Mouse (Mus musculus) frontal cortex, adult 2 months (tissue): ENCODE data around the gene Slc25a14. TPM values are rescaled to one million over a fixed set of nuclear protein-coding genes. Genes with fewer than 3 reads are reported as not detected.

Experiments used
- DNase-seq, 2 experiments: peaks; one replicate each; pipeline ENCODE4 v3.0.0; 2022; ENCODE audit warnings: low spot score in 1 of 2; ENCODE audit errors: extremely low spot score in 1 of 2
- polyA plus RNA-seq: library from polyadenylated mRNA; depleted of rRNA; stranded (reverse); fragments of >200 nt; gene quantifications from 2 replicates; pipeline ENCODE4 v1.2.3, GENCODE M21; 2012; rRNA removed

The Slc25a14 gene
- polyA plus RNA-seq, result 44.0 and 48.8 TPM in 2 replicates

DNA sequence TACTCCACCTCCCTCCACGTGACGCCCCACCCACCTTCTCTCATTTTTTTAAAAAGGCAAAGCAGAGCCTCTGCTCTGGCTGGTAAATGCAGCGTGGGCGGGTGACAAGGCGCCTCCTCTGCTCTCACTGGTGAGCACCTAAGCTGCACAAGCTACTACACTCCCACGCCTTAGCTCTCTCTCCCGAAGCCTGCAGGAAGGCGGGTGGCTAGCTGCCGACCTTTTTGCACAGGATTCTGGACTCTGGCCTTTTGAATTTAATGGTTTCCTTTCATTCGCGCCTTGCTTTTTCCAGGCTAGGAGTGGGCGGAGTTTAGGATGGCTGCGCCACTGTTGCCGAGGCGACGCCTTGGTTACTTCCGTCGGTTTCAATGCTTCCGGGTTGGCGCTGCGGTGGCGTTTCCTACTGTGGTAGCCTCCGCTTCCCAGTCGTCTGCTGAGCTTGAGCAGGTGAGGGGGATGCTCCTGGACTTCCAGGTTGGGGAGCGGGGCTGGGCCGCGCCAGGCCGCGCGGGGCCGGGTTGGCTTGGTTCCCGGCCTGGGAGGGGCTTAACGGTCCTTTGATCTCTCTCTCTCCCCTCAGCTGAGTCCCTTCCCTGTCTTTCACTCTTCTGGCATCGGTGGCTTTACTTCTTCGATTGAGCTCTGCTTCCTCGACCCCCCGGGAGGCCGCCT lies at the start of gene Slc25a14:
Gene Slc25a14, plus strand, starts transcription at position 35 of the 675 bp plus-strand sequence.
- peak; percentile 74 to 85 for DNase-seq

DNA sequence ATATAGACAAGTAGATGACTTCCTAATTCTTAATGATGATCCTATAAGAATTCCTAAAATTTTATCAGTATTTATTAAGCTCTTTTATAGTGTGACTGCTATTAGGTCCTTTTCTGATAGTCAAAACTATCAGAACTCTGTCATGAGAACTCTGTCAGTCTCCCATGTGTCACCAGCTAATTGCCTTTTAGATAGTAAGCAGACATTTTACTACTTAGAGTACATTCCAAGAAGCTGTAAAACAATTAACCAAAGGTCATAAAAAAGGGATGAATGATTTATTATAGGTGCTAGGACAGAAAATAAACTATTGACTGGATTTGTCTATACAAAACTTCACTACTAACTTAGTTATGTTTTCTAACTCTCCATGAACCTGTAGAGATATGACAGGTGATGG lies 39.9 kb upstream of the Slc25a14 start:
- no peak for DNase-seq

DNA sequence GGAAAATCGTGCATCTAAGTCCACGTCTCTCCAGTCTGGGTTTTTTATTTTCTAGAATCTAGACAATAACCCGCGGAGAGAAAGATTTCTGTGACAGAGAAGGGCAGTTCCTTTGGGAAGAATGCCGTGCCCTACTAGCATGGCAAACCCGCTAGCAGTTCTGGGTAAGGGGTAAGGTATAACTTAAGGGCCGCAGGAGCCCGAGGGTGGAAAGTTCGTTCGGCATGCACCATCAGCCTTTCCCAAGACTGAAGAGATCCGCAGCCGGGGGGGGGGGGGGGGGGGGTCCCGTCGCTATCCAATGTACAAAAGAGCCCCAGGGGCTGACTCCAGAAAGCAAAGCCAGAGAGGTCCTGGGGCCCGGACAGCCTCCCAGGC lies 29.5 kb upstream of the Slc25a14 start:
- DNase-seq, result peak in 1 of 2 experiments; percentile 1

DNA sequence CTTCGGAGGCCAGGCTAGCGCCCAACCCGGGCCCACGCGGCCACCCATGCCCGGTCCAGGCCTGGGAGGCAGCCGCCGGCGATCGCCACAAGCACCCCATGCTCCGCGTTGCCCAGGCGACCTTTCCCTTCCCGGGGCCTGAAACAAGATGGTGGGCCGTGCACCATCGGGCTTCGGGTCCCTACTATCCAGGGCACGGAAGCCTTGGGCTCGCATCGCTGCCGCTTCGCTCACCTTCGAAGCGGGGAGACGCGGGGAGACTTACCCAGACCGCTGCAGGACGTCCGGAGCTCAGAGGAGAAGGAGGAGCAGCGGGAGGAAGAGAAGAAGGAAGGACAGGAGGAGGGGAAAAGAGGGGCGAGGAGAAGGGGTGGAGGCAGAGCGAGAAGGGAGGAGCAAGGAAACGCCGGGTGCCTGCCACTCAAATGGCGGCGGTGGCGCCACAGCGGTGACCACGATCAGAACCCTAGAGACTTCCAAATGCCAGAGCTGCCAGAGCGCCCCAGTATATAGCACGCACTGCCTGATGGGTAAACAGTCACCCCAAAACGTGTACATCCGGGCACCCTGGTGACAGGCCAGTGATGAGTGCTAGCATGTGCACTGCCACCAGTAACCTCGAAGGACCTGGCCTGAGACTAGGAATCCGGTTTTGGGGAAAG lies 29.0 kb upstream of the Slc25a14 start, which contains the start of gene Zfp280c:
Gene Zfp280c, minus strand, starts transcription at position 406 of the 662 bp plus-strand sequence.
- peak; percentile 51 to 71 for DNase-seq

DNA sequence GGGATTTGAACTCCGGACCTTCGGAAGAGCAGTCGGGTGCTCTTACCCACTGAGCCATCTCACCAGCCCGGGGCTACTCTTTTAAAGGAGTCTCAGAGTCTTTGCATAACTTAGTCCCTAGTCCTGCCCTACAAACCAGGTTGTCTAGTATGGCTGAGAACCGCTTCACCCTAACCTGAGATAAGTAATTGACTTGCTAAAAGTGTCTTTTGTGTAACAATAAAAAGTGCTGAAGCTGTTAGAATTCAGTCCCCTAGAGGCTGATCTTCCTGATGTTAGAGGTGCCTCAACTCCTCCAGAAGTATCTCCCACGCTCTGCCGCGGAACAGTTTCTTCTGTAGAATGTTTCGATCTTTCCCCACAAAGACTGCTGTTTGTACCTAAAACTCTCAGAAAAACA lies 27.2 kb upstream of the Slc25a14 start:
- no peak for DNase-seq

DNA sequence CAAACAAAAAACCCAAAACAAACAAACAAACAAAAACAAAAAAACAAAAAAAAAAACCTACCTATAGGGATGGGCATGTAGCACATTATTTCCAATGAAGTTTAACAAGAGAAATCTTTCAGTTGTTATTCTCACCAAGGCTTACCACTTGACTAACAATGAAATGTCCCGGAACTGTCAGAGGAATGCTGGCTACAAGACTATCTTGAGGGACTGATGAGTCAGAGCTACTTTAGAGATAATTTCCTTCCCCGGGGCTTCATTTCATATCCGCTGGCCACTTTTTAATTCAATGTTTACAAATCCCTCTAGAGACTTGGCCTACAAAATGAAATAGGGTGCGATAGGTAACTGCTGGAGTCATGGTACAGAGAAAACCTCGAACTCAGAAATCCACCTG lies 26.3 kb upstream of the Slc25a14 start:
- DNase-seq, result no peak

DNA sequence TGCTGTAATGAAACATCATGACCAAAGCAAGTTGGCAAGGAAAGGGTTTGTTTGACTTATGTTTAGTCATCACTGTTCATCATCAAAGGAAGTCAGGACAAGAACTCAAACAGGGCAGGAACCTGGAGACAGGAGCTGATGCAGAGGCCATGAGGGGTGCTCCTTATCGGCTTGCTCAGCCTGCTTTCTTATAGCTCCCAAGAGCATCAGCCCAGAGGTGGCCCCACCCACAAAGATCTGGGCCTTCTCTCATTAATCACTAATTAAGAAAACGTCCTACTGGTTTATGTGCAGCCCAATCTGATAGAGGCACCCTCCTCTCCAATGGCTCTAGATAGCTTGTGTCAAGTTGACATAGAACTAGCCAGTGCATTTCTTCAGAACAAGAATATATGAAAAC lies 18.3 kb upstream of the Slc25a14 start:
- no peak for DNase-seq

DNA sequence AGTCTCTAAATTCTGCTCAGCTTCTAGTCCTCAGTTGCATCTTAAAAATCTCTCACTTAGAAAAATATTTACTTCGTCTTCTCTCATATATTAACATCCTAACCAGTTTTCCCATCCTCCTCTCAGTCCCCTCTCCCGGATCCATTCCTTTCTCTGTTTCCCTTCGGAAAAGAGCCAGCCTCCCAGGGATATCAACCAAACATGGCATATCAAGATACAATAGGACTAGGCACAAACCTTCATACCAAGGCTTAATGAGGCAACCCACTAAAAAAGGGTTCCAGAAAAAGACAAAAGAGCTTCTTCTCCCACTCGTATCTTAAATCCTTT lies 199 bp upstream of the Slc25a14 start:
- no peak for DNase-seq

DNA sequence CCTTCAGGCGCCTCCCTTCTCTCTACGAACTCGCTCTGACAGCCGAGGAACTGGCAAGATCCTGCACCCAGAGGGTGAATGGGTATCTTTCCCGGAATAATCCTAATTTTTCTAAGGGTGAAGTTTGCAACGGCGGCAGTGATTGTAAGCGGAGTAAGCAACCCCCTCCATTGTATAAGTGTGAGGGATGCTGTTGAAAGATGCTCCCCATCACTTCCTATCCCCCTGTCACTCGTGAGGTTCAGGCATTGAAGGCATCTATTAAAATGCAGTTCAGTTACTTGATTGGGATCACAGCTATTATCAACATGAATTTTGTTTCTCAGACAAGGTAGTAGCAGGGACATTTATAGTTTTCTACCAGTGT lies 824 bp downstream of the Slc25a14 start:
- no peak for DNase-seq

DNA sequence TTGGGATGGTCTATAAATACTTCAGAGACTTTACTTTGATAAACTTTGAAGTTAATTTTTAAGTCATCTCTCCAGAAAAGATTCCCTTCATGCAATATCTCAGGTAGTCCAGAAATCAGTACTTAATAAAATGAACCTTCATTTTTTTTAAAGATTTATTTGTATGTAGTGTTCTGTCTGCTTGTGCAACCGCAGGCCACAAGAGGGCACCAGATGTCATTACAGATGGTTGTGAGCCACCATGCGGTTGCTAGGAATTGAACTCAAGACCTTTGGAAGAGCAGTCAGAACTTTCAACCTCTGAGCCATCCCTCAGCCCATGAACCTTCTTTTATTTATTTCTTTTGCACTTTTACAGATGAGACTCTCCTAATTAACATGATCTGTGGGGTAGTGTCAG lies 13.8 kb downstream of the Slc25a14 start:
- no peak for DNase-seq

DNA sequence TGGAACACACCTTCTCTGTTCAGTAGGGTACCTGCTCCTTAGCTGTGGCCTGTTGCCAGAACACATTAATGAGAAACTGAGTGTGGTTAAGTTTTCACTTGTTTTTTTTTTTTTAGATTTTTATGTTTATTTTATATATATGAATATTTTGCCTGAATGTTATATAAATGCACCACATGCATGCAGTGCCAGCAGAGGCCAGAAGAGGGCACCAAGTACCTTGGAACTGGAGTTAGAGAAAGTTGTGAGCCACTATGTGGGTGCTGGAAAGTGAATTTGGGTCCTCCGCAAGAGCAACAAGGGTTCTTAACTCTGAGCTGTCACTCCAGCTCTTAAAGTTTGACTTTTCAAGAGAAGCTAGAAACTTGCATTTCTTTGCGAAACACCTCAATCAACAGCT lies 20.9 kb downstream of the Slc25a14 start:
- peak in 1 of 2 experiments; percentile 76 for DNase-seq

DNA sequence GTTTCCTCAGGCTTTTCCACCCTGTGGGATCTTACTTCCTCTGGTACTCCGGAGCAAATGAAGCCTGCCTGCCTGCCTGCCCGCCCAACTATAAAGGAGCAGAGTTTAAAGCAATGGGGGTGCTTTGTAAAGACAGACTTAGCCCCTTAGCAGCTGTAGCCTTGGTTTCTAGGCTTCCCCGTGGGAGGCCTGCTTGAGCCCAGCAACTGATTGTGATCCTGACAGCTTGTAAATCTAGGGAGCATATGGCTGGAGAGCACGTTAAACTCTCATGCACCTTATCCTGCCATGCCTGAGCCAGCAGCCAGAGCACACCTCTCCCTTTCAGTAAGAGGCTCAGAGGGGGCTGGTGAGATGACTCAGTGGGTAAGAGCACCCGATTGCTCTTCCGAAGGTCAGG lies 43.6 kb downstream of the Slc25a14 start:
- DNase-seq, result no peak

DNA sequence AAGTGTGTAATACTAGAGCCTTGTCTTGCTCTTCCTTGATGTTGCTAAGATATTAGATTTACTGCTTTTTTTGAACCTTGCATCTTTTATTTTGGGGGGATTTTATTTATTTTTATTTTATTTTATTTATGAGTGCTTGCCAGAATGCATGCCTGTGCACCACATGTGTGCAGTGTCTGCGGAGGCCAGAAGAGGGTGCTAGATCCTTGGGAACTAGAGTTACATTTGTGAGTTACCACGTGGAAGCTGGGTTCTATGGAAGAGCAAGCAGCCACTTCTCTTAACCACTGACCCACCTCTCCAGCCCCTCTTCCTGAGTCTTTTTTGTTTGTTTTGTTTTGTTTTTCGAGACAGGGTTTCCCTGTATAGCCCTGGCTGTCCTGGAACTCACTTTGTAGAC lies 46.4 kb downstream of the Slc25a14 start:
- DNase-seq, result no peak

DNA sequence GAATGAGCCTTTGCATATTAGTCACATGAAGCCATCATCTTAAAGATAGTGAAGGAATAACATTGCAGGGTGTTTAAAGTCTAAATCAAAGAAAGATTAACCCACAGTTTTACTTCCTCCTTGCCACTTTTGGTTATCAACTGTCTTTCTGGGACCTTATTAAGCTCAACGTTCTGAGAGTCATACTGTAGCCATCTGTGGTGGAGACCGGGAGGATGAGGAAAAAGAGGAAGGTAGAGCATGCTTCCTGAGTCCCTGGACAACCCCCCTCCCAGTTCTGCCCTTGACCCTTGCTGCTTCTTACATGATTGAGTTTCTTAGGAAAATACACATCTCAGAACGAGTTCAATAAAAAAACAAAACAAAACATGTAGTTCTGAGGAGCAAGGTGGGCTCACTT lies 48.5 kb downstream of the Slc25a14 start:
- no peak for DNase-seq

DNA sequence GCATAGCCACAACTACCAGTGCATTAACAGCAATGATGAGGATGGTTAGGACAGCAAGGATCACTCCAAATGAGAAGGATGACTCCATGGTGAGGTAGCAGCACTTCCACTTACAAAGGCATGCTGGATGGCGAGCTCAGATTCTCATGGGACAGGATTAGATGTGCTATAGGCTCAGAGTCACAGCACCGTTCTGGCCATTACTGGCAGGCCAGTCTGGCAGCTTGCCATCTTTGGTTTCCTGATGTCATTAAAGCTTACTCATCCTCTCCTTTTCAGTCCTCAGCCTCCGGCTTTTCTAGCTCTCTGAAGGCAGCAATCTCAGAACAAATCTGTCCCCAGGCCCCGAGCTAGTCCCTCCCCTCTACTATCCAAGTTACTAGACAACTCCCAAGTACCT lies 51.0 kb downstream of the Slc25a14 start, which contains the start of gene Gpr119:
Gene Gpr119, minus strand, starts transcription at position 308 of the 400 bp plus-strand sequence.
- peak in 1 of 2 experiments; percentile 3 for DNase-seq

DNA sequence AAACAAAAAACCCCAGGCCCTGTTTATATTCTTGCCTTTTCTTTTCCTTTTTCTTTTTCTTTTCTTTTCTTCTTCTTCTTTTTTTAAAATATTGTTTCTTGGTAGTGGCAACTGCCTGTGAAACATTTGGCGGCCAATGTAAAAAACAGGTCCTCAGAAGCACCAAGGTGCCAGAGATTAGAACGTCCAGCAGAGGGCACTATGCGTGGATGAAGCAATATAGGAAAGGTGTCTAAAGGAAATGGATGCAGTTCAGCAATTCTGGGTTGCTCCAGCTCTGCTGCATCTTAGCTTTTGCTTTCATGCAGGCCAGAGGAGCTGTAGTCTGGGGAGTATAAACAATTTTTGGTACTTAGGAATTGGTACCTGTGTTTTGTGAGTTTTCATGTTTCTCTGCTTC lies 60.2 kb downstream of the Slc25a14 start:
- DNase-seq, result peak in 1 of 2 experiments; percentile 64

DNA sequence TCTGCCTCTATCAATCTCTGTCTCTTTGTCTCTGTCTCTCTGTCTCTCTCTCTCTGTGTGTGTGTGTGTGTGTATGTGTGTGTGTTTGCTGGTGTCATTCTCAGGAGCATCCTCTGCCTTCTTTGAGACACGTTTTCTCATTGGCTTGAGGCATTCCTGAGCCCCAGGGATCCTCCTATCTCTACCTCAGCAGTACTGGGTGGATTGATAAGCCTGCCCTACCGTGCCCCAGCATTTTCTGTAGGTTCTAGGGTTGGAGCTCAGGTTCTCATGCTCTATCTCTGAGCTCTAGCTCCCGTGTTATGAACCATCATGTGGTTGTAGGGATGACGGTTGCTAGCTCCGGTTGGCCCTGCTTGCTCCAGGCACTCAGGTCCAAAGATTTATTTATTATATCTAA lies 60.6 kb downstream of the Slc25a14 start:
- DNase-seq, result no peak

DNA sequence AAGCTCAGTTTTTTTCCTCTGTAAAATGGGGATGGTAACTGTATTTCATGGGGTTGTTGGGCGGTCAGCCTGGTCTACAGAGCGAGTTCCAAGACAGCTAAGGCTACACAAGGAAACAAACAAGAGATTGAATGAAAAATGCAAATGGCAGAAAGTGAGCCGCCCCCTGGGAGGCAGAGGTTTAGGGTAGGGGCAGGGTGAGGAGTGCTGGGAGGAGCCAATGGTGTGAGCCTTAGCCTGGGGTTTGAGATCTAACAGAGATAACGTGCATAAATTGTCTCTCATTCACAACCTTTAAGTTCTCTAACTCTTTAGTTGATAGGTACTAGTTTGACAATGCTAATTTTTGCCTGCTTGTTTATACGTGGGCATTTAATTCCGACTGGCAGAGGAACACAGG lies 71.2 kb downstream of the Slc25a14 start:
- no peak for DNase-seq

DNA sequence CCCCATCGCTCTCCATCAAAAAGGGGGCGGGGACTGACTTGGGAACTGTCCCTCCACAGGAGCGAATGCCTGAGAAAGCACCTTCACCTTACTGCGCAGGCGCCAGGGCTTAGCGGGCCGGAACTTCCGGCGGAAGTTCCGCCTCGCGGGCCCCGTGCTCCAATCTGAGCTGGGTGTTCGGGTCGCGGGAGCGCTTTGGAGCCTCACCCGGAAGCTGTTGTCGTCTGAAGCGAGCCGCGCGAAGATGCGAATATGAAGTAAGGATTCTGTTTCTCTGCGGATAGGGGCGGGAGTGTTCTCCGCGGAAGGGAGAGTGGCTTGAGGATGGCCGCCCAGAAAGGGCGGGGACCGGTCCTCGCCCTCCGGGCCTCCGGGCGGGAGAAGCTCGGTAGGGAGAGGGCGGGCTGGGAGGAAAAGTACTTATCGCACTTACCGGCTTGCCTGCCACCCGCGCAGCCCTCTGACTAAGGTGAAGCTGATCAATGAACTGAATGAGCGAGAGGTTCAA lies 71.7 kb downstream of the Slc25a14 start, which contains the start of gene Rbmx2:
Gene Rbmx2, plus strand, starts transcription at position 141 of the 508 bp plus-strand sequence.
- DNase-seq, result peak; percentile 79 to 91

DNA sequence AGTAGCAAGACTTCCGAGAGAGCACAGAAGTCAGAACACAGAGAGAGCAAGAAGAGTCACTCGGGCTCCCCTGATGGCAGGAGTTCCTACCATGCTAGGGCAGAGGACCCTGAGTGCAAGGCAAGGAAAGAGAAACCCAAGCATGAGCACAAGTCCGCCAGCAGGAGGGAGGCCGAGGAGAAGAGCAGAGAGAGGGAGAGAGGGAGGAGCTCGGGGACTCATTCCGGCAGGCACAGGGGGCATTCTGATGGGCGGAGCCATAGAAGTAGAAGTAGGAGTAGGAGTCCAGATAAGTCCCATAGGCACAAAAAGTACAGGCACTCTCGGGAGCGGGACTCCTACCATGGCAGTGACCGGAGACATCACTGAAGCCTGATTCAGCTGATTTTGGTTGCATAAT lies 86.5 kb downstream of the Slc25a14 start:
- no peak for DNase-seq
